Mouse (Mus musculus): Measurements from ENCODE around the gene Rara. TPM values are rescaled to one million over a fixed set of nuclear protein-coding genes. Genes with fewer than 3 reads are reported as not detected.

Gene Rara
- polyA plus RNA-seq, 1 experiment from 2014 or later, result 36.9 TPM

GRCm38 (mm10) chr11:98953835-98954320 lies 26.3 kb downstream of the Rara start:
- no peak for DNase-seq (ENCODE audit: low spot score)
- WGBS, result 24% methylated on average over 13 of the region's 13 CpGs
- Histone ChIP-seq H3K27ac (peak overlapping the region; percentile 71), H3K9me3 (no peaks in the 10 kb centered on the region), H3K4me1 (peaks cover 78% of the 10 kb centered on the region), H3K36me3 (peaks cover 53% of the 10 kb centered on the region), H3K27me3 (ENCODE audit: insufficient read depth, poor library complexity, severe bottlenecking) (no peaks in the 10 kb centered on the region), H3K4me3 (peak overlapping the region; percentile 41)

DNA sequence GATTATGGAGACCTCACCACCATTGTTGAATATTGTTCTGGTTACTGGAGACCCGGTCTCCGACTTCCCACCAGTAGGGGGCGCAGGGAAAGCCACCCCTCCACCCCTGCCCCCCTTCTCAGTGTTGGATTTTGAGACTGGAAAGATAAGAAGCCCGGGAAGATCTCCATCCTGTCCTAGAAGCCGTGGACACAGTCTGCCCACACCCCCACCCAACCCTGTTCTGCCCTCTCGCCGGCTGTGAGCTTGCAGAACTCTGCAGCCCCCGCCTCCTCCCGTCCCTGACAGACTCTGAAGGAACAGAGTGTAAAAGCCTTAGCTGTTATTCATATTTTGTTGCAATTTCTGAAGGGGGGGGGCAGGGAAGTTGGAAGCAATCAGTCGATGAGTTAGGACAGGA lies 26.8 kb downstream of the Rara start:
- peak; percentile 85 for DNase-seq (ENCODE audit: low spot score)
- H3K4me3 ChIP-seq, result peak overlapping the region; percentile 41
- peaks cover 49% of the 10 kb centered on the region for H3K36me3 ChIP-seq
- H3K9me3 ChIP-seq, result no peaks in the 10 kb centered on the region
- H3K4me1 ChIP-seq, result peaks cover 78% of the 10 kb centered on the region
- WGBS, result 3% methylated on average over 10 of the region's 10 CpGs
- no peaks in the 10 kb centered on the region for H3K27me3 ChIP-seq (ENCODE audit: insufficient read depth, poor library complexity, severe bottlenecking)
- H3K27ac ChIP-seq, result peak overlapping the region; percentile 71

GRCm38 (mm10) chr11:98954801-98955706 lies 27.4 kb downstream of the Rara start:
- no peak for DNase-seq (ENCODE audit: low spot score)
- H3K4me3 ChIP-seq, result peak overlapping the region; percentile 41
- peaks cover 78% of the 10 kb centered on the region for H3K4me1 ChIP-seq
- 13% methylated on average over 17 of the region's 17 CpGs for WGBS
- H3K9me3 ChIP-seq, result no peaks in the 10 kb centered on the region
- no peaks in the 10 kb centered on the region for H3K27me3 ChIP-seq (ENCODE audit: insufficient read depth, poor library complexity, severe bottlenecking)
- H3K27ac ChIP-seq, result peak overlapping the region; percentile 71
- peaks cover 44% of the 10 kb centered on the region for H3K36me3 ChIP-seq

- H3K36me3 ChIP-seq, result peaks cover 37% of the 10 kb centered on the region
- H3K4me3 ChIP-seq, result peak overlapping the region; percentile 41; the same call in 1 of the 2 replicates
- no peaks in the 10 kb centered on the region for H3K9me3 ChIP-seq
- H3K4me1 ChIP-seq, result peaks cover 78% of the 10 kb centered on the region
- DNase-seq (ENCODE audit: low spot score), result no peak
- WGBS, result 26% methylated on average over 7 of the region's 7 CpGs
- H3K27ac ChIP-seq, result peak overlapping the region; percentile 71
- no peaks in the 10 kb centered on the region for H3K27me3 ChIP-seq (ENCODE audit: insufficient read depth, poor library complexity, severe bottlenecking)
These were observed 28.2 kb downstream of the Rara start for GRCm38 (mm10) chr11:98955707-98956235.

- Histone ChIP-seq H3K4me1 (peaks cover 78% of the 10 kb centered on the region), H3K9me3 (no peaks in the 10 kb centered on the region), H3K27ac (no peak overlapping the region), H3K36me3 (peaks cover 31% of the 10 kb centered on the region), H3K4me3 (no peak overlapping the region), H3K27me3 (ENCODE audit: insufficient read depth, poor library complexity, severe bottlenecking) (no peaks in the 10 kb centered on the region)
- DNase-seq (ENCODE audit: low spot score), result no peak
- WGBS, result 57% methylated on average over 10 of the region's 10 CpGs
These were observed 28.7 kb downstream of the Rara start for GRCm38 (mm10) chr11:98956340-98956739.

GRCm38 (mm10) chr11:98959437-98960312 lies 32.1 kb downstream of the Rara start:
- under 1% methylated on average over 43 of the region's 43 CpGs for WGBS

GRCm38 (mm10) chr11:98960313-98960906 lies 32.8 kb downstream of the Rara start:
- no peak for DNase-seq (ENCODE audit: low spot score)
- WGBS, result 1% methylated on average over 52 of the region's 53 CpGs
- Histone ChIP-seq H3K27ac (peak overlapping the region; percentile 89), H3K9me3 (no peaks in the 10 kb centered on the region), H3K36me3 (peaks cover 19% of the 10 kb centered on the region), H3K27me3 (ENCODE audit: insufficient read depth, poor library complexity, severe bottlenecking) (no peaks in the 10 kb centered on the region), H3K4me1 (peaks cover 83% of the 10 kb centered on the region), H3K4me3 (peak overlapping the region; percentile 70)

More at GRCm38 (mm10) chr11:98959437-98960312, 32.1 kb downstream of the Rara start:
- Histone ChIP-seq H3K9me3 (no peaks in the 10 kb centered on the region), H3K27ac (peak overlapping the region; percentile 89), H3K4me3 (peak overlapping the region; percentile 70), H3K27me3 (ENCODE audit: insufficient read depth, poor library complexity, severe bottlenecking) (no peaks in the 10 kb centered on the region), H3K4me1 (peaks cover 83% of the 10 kb centered on the region), H3K36me3 (peaks cover 19% of the 10 kb centered on the region)
- DNase-seq (ENCODE audit: low spot score), result peak; percentile 93

- no peak for DNase-seq (ENCODE audit: low spot score)
- WGBS, result 6% methylated on average over 18 of the region's 18 CpGs
These were observed 33.5 kb downstream of the Rara start for GRCm38 (mm10) chr11:98961051-98961592.

DNA sequence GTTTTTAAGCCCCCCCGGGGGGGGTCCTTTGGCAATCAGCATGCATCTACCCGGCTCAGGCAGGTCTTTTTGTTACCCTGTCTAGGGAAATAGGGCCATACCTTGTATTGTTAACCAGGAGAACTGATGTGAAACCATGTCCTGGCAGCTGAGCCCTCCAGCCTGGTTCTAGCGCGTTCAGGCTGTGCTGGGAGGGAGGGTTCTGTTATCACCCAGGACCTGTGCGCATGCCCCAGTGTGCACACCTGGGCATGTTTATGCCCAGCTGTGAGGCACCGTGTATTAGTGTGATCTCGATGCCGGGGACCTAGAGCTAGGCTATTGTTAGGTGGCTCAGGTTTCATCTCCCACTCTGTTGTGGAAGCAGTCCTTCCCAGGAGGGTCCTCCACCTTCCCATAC lies 34.1 kb downstream of the Rara start:
- no peaks in the 10 kb centered on the region for H3K27me3 ChIP-seq (ENCODE audit: insufficient read depth, poor library complexity, severe bottlenecking)
- peak overlapping the region; percentile 89; the same call in 1 of the 2 replicates for H3K27ac ChIP-seq
- peaks cover 83% of the 10 kb centered on the region for H3K4me1 ChIP-seq
- no peaks in the 10 kb centered on the region for H3K9me3 ChIP-seq
- H3K4me3 ChIP-seq, result peak overlapping the region; percentile 70
- WGBS, result 14% methylated on average over 8 of the region's 8 CpGs
- DNase-seq (ENCODE audit: low spot score), result no peak
- H3K36me3 ChIP-seq, result peaks cover 22% of the 10 kb centered on the region

More at GRCm38 (mm10) chr11:98961051-98961592, 33.5 kb downstream of the Rara start:
- Histone ChIP-seq H3K27ac (peak overlapping the region; percentile 89), H3K4me1 (peaks cover 83% of the 10 kb centered on the region), H3K36me3 (peaks cover 19% of the 10 kb centered on the region), H3K9me3 (no peaks in the 10 kb centered on the region), H3K27me3 (ENCODE audit: insufficient read depth, poor library complexity, severe bottlenecking) (no peaks in the 10 kb centered on the region), H3K4me3 (peak overlapping the region; percentile 70)

- peaks cover 22% of the 10 kb centered on the region for H3K36me3 ChIP-seq
- DNase-seq (ENCODE audit: low spot score), result no peak
- H3K4me3 ChIP-seq, result peak overlapping the region; percentile 70
- peaks cover 90% of the 10 kb centered on the region for H3K4me1 ChIP-seq
- 5% methylated on average over 12 of the region's 12 CpGs for WGBS
- no peaks in the 10 kb centered on the region for H3K9me3 ChIP-seq
- peak overlapping the region; percentile 88 for H3K27ac ChIP-seq
- H3K27me3 ChIP-seq (ENCODE audit: insufficient read depth, poor library complexity, severe bottlenecking), result no peaks in the 10 kb centered on the region
These were observed 34.9 kb downstream of the Rara start for GRCm38 (mm10) chr11:98962421-98963095.

DNA sequence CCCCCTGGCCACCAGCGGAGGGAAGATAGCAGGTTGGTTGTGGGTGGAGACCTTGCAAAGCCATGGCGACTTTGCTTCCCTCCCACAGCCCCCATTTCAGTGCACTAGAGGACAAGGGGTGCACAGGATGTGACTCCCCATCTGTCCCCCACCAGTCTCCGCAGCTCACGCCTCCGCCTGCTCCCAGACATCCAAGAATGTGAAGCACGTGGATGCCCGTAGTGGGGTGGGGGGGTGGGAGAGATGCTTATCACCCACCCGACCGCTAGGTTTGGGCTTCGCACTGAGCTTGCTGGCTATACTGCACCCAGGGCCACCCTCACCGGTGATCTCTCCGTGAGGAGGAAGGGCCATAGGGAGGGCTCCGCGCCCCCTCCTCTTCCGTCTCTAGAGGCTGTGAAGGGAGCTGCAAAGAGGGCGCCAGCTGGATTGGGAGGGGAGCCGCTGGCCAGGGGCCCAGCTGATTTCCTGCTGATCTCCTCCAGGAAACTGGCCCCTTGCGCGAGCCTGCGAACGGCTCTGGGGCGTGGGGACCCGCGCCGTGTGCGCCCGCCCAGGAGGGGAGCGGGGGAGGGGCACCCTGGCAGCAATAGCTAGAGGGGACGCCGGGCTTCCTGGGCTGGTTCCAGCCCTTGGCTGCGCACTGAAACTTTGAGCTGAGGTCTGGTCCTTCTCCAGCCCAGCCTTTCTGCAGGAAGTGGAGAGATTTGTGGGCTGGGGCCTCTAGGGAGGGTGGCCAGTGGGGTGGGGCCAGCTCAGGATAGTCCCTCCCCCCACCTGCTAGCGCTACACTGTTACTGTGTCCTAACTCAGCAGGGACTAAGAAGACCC lies 35.8 kb downstream of the Rara start:
- 1% methylated on average over 32 of the region's 32 CpGs for WGBS
- peak overlapping the region; percentile 88 for H3K27ac ChIP-seq
- no peaks in the 10 kb centered on the region for H3K27me3 ChIP-seq (ENCODE audit: insufficient read depth, poor library complexity, severe bottlenecking)
- H3K4me3 ChIP-seq, result peak overlapping the region; percentile 70
- peak; percentile 92 for DNase-seq (ENCODE audit: low spot score)
- H3K36me3 ChIP-seq, result peaks cover 24% of the 10 kb centered on the region
- peaks cover 99% of the 10 kb centered on the region for H3K4me1 ChIP-seq
- H3K9me3 ChIP-seq, result no peaks in the 10 kb centered on the region

Data from heart, embryonic 10.5 days (tissue).